In genomic region chr19:58911386-58911785, GRCm38 (mm10) we compare ENCODE assay signal across 8 mouse cellular contexts. TPM values are rescaled to one million over a fixed set of nuclear protein-coding genes. Genes with fewer than 3 reads are reported as not detected.
DNase-seq lines count a peak whose midpoint lies in the region; ATAC-seq lines count a peak whose summit lies in the region.

No protein-coding gene starts in this region.

- no peaks in the 10 kb centered on the region for H3K36me3 ChIP-seq in limb, embryonic 11.5 days (ENCODE audit: control insufficient read depth, insufficient read depth, low read length)
- no peaks in the 10 kb centered on the region for H3K36me3 ChIP-seq in midbrain, embryonic 14.5 days (ENCODE audit: control insufficient read depth, insufficient read depth, low read length)
- no peaks in the 10 kb centered on the region for H3K36me3 ChIP-seq in splenic B cell, adult 2 months (ENCODE audit: control insufficient read depth, insufficient read depth, low read length, poor library complexity, severe bottlenecking)

- ATAC-seq in limb, embryonic 11.5 days (ENCODE audit: insufficient number of reproducible peaks, low FRiP score, low TSS enrichment, low read depth): 0 out of 2 replicates have a peak, but pooled peaks have one; percentile 17
- ATAC-seq in midbrain, embryonic 14.5 days (ENCODE audit: low FRiP score, low TSS enrichment): peak; percentile 14; the same call in 1 of the 2 replicates

- H3K27me3 ChIP-seq in limb, embryonic 11.5 days (ENCODE audit: control insufficient read depth, insufficient read depth, low read length): no peaks in the 10 kb centered on the region
- peaks cover 3% of the 10 kb centered on the region; the same call in 1 of the 2 replicates for H3K27me3 ChIP-seq in midbrain, embryonic 14.5 days (ENCODE audit: control insufficient read depth, insufficient read depth, low read length)
- H3K27me3 ChIP-seq in splenic B cell, adult 2 months (ENCODE audit: control insufficient read depth, insufficient read depth, low read length, poor library complexity, severe bottlenecking): no peaks in the 10 kb centered on the region

- no peaks in the 10 kb centered on the region for H3K4me1 ChIP-seq in limb, embryonic 11.5 days (ENCODE audit: control insufficient read depth, insufficient read depth, low read length)
- no peaks in the 10 kb centered on the region for H3K4me1 ChIP-seq in midbrain, embryonic 14.5 days (ENCODE audit: control insufficient read depth, insufficient read depth, low read length)

- no peaks in the 10 kb centered on the region for H3K9me3 ChIP-seq in limb, embryonic 11.5 days (ENCODE audit: control insufficient read depth, low read length)
- H3K9me3 ChIP-seq in midbrain, embryonic 14.5 days (ENCODE audit: control insufficient read depth, low read length): no peaks in the 10 kb centered on the region

- DNase-seq in ovary, postnatal 10 days (ENCODE audit: low spot score): peak; percentile 45
- no peak for DNase-seq in ovary, adult 18-20 months (ENCODE audit: low spot score)
- peak; percentile 67 for DNase-seq in embryo, embryonic 11.5 days (ENCODE audit: low read depth, low spot score)
- DNase-seq in heart, adult 18-20 months: peak; percentile 52 to 82
- DNase-seq in kidney, adult 11 months: peak; percentile 32
- DNase-seq in limb, embryonic 11.5 days (ENCODE audit: low spot score): peak; percentile 89
- peak; percentile 91 for DNase-seq in midbrain, embryonic 14.5 days
- DNase-seq in splenic B cell, adult 2 months (ENCODE audit: low read depth, low spot score): peak; percentile 58

- no peak overlapping the region for H3K27ac ChIP-seq in limb, embryonic 11.5 days (replicated peaks; ENCODE audit: low read depth, low read length)
- no peak overlapping the region for H3K27ac ChIP-seq in midbrain, embryonic 14.5 days (replicated peaks; ENCODE audit: low read depth, low read length)

- peak overlapping the region; percentile 23 for H3K4me3 ChIP-seq in limb, embryonic 11.5 days (ENCODE audit: low read depth, low read length)
- H3K4me3 ChIP-seq in midbrain, embryonic 14.5 days (replicated peaks; ENCODE audit: low read depth, low read length): peak overlapping the region; percentile 30

- H3K9ac ChIP-seq in limb, embryonic 11.5 days (ENCODE audit: low read length): no peak overlapping the region
- peak overlapping the region; percentile 43; the same call in 1 of the 2 replicates for H3K9ac ChIP-seq in midbrain, embryonic 14.5 days (replicated peaks; ENCODE audit: low read length)

- 8% methylated on average over 9 of the region's 9 CpGs for WGBS in limb, embryonic 11.5 days
- 11% methylated on average over 9 of the region's 9 CpGs for WGBS in midbrain, embryonic 14.5 days

- H3K4me2 ChIP-seq in limb, embryonic 11.5 days (ENCODE audit: low read depth, severe bottlenecking): peak overlapping the region; percentile 53
- peak overlapping the region; percentile 58 for H3K4me2 ChIP-seq in midbrain, embryonic 14.5 days (ENCODE audit: low read length)

RNA-seq across cellular contexts. Expression of gene Eno4, which starts 31.8 kb away (rescaled TPM):
- total RNA-seq in heart, adult 18-20 months (2021): under 1 TPM in 1 of 2 experiments, not detected in 1; 0.36 TPM
- 0.51 and 0.59 TPM in 2 replicates for polyA plus RNA-seq in limb, embryonic 11.5 days (2014; fragmentation: Nextera tagmentation; extraction: Ambion mirVana)
- 0.49 and 0.66 TPM in 2 replicates for polyA plus RNA-seq in midbrain, embryonic 14.5 days (2014; fragmentation: Nextera tagmentation; extraction: Ambion mirVana)

RNA-seq across cellular contexts. Expression of gene Hspa12a, which starts 32.1 kb away (rescaled TPM):
- total RNA-seq in heart, adult 18-20 months (2021): 10 to 100 TPM; 15.9 to 19.4 TPM
- polyA plus RNA-seq in limb, embryonic 11.5 days (2014; fragmentation: Nextera tagmentation; extraction: Ambion mirVana): 3.0 and 3.5 TPM in 2 replicates
- polyA plus RNA-seq in midbrain, embryonic 14.5 days (2014; fragmentation: Nextera tagmentation; extraction: Ambion mirVana): 31.9 and 35.2 TPM in 2 replicates
